Mouse (Mus musculus): ENCODE results near the gene Myh9.

DNA sequence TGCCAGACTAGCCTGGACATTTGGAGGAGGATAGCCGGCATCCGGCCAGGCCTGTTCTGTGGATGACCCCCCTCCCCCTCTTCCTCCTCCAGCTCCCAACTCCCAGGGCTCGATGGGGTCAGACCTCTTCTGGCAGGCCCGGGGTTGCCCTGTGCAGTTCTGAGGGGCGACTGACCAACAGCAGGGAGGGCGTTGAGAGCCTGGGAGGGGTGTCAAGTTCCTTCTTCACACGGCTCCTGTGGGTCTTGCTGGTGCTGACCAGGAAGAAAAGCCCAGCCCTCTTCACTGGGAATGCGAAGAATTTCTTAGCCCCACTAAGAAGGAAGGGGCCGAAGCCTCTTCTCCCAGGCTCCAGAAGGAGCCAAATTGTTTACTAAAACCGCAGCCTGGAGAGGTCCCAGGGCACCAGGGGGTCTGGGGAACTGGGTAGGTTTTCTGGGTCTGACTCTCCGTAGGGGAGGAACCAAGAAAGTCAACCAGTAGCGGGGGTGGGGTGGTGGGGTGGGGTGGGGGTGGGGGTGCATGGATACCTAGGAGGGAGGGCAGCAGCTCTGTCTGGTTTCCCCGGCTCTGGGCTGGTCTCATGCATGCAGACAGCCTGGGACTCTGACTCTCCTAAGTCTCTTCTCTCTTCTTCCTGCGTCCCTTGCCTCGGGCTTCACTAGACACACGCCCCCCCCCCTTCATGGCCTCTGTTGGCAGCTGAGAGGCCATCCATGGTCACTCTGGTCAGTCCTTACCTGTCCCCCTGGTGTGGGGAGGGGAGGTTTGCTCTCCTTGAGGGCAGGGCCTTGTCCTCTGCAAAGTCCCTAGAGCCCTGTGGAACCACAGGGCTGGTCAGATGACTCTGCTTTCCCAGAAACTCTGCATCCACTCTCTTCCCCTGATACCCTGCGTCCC is 41.1 kb upstream of the Myh9 start:
- TF ChIP-seq EP300 (optimal IDR thresholded peaks at IDR 0.05) (no peak), CTCF (IDR thresholded peaks at IDR 0.05; ENCODE audit: low read depth) (no peak)

All from stomach, postnatal 0 days (tissue).